Mouse (Mus musculus) natural killer cell, adult 2 months (primary cell): Measurements from ENCODE around the gene Med31.

Source experiments
- DNase-seq, 2 experiments: peaks; one replicate each; pipeline ENCODE4 v3.0.0; 2022; ENCODE audit warnings: low spot score in 2 of 2

Gene Med31

GRCm38 (mm10) chr11:72215410-72215797, at the start of gene Med31:
TSS of gene Med31 (minus strand) at chr11:72215592.
- peak; percentile 69 to 72 for DNase-seq

- no peak for DNase-seq
Measured at GRCm38 (mm10) chr11:72256441-72256840, 41.0 kb upstream of the Med31 start.

GRCm38 (mm10) chr11:72255629-72256028, 40.2 kb upstream of the Med31 start:
- no peak for DNase-seq

GRCm38 (mm10) chr11:72245196-72245753, 29.9 kb upstream of the Med31 start:
- DNase-seq, result no peak

GRCm38 (mm10) chr11:72240062-72240860, 24.9 kb upstream of the Med31 start:
- DNase-seq, result no peak

- no peak for DNase-seq
Measured at GRCm38 (mm10) chr11:72234013-72234412, 18.6 kb upstream of the Med31 start.

- no peak for DNase-seq
Measured at GRCm38 (mm10) chr11:72232991-72233390, 17.6 kb upstream of the Med31 start.

GRCm38 (mm10) chr11:72232068-72232467, 16.7 kb upstream of the Med31 start:
- no peak for DNase-seq

GRCm38 (mm10) chr11:72228513-72228912, 13.1 kb upstream of the Med31 start:
- no peak for DNase-seq

- no peak for DNase-seq
Measured at GRCm38 (mm10) chr11:72226901-72227300, 11.5 kb upstream of the Med31 start.

GRCm38 (mm10) chr11:72226020-72226791, 10.8 kb upstream of the Med31 start:
- no peak for DNase-seq

- peak; percentile 60 to 70 for DNase-seq
Measured at GRCm38 (mm10) chr11:72224865-72225264, 9.5 kb upstream of the Med31 start.

- DNase-seq, result no peak
Measured at GRCm38 (mm10) chr11:72223414-72223813, 8.0 kb upstream of the Med31 start.

- peak; percentile 62 to 74 for DNase-seq
Measured at GRCm38 (mm10) chr11:72221278-72221677, 5.9 kb upstream of the Med31 start.

- DNase-seq, result no peak
Measured at GRCm38 (mm10) chr11:72217116-72217515, 1.7 kb upstream of the Med31 start.

GRCm38 (mm10) chr11:72214591-72215409, 592 bp downstream of the Med31 start:
- DNase-seq, result peak; percentile 90 to 94

- no peak for DNase-seq
Measured at GRCm38 (mm10) chr11:72207834-72208377, 7.5 kb downstream of the Med31 start.

- peak; percentile 72 to 73 for DNase-seq
Measured at GRCm38 (mm10) chr11:72207204-72207833, 8.1 kb downstream of the Med31 start, which contains the start of the genes 4933427D14Rik and Txndc17. TSS of gene 4933427D14Rik (minus strand) at chr11:72207459. TSS of gene Txndc17 (plus strand) at chr11:72207547.

GRCm38 (mm10) chr11:72206341-72207203, 8.8 kb downstream of the Med31 start, which contains the start of gene Gm43951:
TSS of gene Gm43951 (minus strand) at chr11:72206840.
- DNase-seq, result no peak

- no peak for DNase-seq
Measured at GRCm38 (mm10) chr11:72205256-72205655, 10.1 kb downstream of the Med31 start.
